Mouse (Mus musculus) neural tube, embryonic 15.5 days (tissue): ENCODE measurements around the gene Elfn1. TPM values are rescaled to one million over a fixed set of nuclear protein-coding genes. Genes with fewer than 3 reads are reported as not detected.

Experiments used
- ATAC-seq: fragments of 200-750 bp; cut with Nextera tagmentation; 2 replicates; pipeline ENCODE4 v1.8.0; 2017; ENCODE audit warnings: mild to moderate bottlenecking, moderate TSS enrichment, moderate library complexity; ENCODE audit not compliant: low FRiP score
- H3K27ac ChIP-seq: fragments of 300-500 bp; sonication (generic); replicated peaks from 2 replicates; pipeline ENCODE4 v1.5.1; 2015; ENCODE audit warnings: mild to moderate bottlenecking, inconsistent platforms
- H3K27me3 ChIP-seq: fragments of 300-500 bp; sonication (generic); replicated peaks from 2 replicates; pipeline ENCODE4 v1.6.1; 2015; ENCODE audit warnings: inconsistent platforms
- H3K36me3 ChIP-seq: fragments of 300-500 bp; sonication (generic); 2 replicates; pipeline ENCODE4 v1.6.1; 2015; ENCODE audit warnings: inconsistent platforms
- H3K4me1 ChIP-seq: fragments of 300-500 bp; sonication (generic); 2 replicates; pipeline ENCODE4 v1.6.1; 2015; ENCODE audit warnings: inconsistent platforms
- H3K4me2 ChIP-seq: fragments of 300-500 bp; sonication (generic); 2 replicates; pipeline ENCODE4 v1.6.1; 2015; ENCODE audit warnings: inconsistent platforms, mild to moderate bottlenecking, moderate library complexity
- H3K4me3 ChIP-seq: fragments of 300-500 bp; sonication (generic); replicated peaks from 2 replicates; pipeline ENCODE4 v1.5.1; 2015; ENCODE audit warnings: mild to moderate bottlenecking, inconsistent platforms
- H3K9ac ChIP-seq: fragments of 300-500 bp; sonication (generic); replicated peaks from 2 replicates; pipeline ENCODE4 v1.6.1; 2015; ENCODE audit warnings: mild to moderate bottlenecking, inconsistent platforms
- H3K9me3 ChIP-seq: fragments of 300-500 bp; sonication (generic); replicated peaks from 2 replicates; pipeline ENCODE4 v1.6.1; 2016; ENCODE audit warnings: inconsistent platforms
- WGBS: fragments of 180-500 bp; shearing (Covaris S2); methylation state at CpG from one replicate; pipeline ENCODE4 v1.1.7; 2015; ENCODE audit warnings: mixed read lengths; 5-methylcytosine and 5-hydroxymethylcytosine counted together
- polyA plus RNA-seq: library from polyadenylated mRNA; unstranded; fragments of >200 nt; fragmentation: Nextera tagmentation; extraction: Ambion mirVana; gene quantifications from 2 replicates; pipeline ENCODE4 v1.2.1, GENCODE M21; 2015

Elfn1 gene
- polyA plus RNA-seq, 1 experiment from 2014 or later, result 5.7 TPM

- no peaks in the 10 kb centered on the region for H3K36me3 ChIP-seq
- no peak for ATAC-seq
- peak overlapping the region; percentile 98 for H3K4me2 ChIP-seq
- under 1% methylated on average over 36 of the region's 64 CpGs for WGBS
- peaks cover 67% of the 10 kb centered on the region for H3K4me1 ChIP-seq
- peaks cover 46% of the 10 kb centered on the region for H3K27me3 ChIP-seq
- peak overlapping the region; percentile 52 for H3K4me3 ChIP-seq
- H3K9ac ChIP-seq, result peak overlapping the region; percentile 53
- H3K27ac ChIP-seq, result peak overlapping the region; percentile 77
- no peaks in the 10 kb centered on the region for H3K9me3 ChIP-seq
These were observed 4.5 kb downstream of the Elfn1 start for GRCm38 (mm10) chr5:139912121-139912771.

DNA sequence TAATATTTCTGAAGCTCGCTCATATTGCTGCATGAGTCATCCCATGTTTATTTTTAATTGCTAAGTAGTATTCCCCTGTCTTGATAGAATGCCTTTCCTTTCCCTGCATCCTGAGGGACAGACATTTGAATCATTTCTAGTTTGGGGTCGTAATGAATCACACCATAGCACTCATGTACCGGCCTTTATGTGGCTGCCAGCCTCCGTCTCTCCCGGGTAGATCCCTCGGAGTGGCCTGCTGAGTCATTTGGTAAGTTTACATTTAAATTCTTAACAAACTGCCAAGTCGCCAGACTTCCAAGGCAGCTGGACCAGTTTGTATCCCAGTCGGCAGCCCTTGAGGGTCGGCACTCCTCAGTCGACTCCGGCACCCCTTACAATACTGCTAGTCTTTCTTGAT, 13.9 kb downstream of the Elfn1 start:
- Histone ChIP-seq H3K4me1 (no peaks in the 10 kb centered on the region), H3K27ac (no peak overlapping the region)
- WGBS, result 59% methylated on average over 11 of the region's 11 CpGs

GRCm38 (mm10) chr5:139923867-139924266, 16.1 kb downstream of the Elfn1 start:
- H3K9ac ChIP-seq, result no peak overlapping the region
- WGBS, result 93% methylated on average over 8 of the region's 8 CpGs
- H3K36me3 ChIP-seq, result no peaks in the 10 kb centered on the region
- no peak overlapping the region for H3K4me3 ChIP-seq
- no peaks in the 10 kb centered on the region for H3K9me3 ChIP-seq
- H3K4me1 ChIP-seq, result peaks cover 3% of the 10 kb centered on the region; the same call in 1 of the 2 replicates
- no peak overlapping the region for H3K4me2 ChIP-seq
- no peak for ATAC-seq
- no peak overlapping the region for H3K27ac ChIP-seq
- 0 out of 2 replicates have a peak, but pooled peaks cover under 1% of the 10 kb centered on the region for H3K27me3 ChIP-seq

More for the DNA sequence above, 13.9 kb downstream of the Elfn1 start:
- no peak for ATAC-seq
- Histone ChIP-seq H3K9me3 (no peaks in the 10 kb centered on the region), H3K27me3 (0 out of 2 replicates have a peak, but pooled peaks cover 4% of the 10 kb centered on the region), H3K36me3 (no peaks in the 10 kb centered on the region), H3K4me3 (no peak overlapping the region), H3K9ac (no peak overlapping the region), H3K4me2 (no peak overlapping the region)

- Histone ChIP-seq H3K27ac (no peak overlapping the region), H3K9ac (no peak overlapping the region), H3K4me1 (peaks cover 30% of the 10 kb centered on the region), H3K4me3 (no peak overlapping the region), H3K27me3 (no peaks in the 10 kb centered on the region), H3K36me3 (no peaks in the 10 kb centered on the region), H3K9me3 (no peaks in the 10 kb centered on the region), H3K4me2 (no peak overlapping the region)
- 31% methylated on average over 12 of the region's 12 CpGs for WGBS
- ATAC-seq, result no peak
These were observed 22.4 kb downstream of the Elfn1 start for GRCm38 (mm10) chr5:139930102-139930501.

DNA sequence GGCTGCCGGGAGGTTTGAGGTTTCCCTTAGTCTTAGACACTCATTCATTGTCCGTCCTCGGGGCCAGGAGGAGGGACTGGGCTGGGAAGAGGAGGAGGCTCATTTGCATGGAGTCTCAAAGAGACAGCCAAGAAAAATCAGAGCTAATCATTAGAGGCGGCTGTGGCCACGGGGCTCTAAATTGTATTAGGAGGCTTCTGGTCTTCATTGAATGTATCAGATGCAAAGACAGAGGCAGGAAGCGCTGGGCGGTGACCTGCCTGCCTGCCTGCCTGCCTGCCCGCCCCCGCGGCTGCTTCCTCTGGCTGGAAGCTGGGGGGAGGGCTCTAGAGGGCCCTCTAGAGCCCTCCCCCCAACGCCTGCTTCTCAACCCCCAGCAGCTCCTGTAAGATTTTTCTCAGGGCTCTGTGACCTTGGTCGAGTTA, 23.2 kb downstream of the Elfn1 start:
- Histone ChIP-seq H3K9me3 (no peaks in the 10 kb centered on the region), H3K4me1 (peaks cover 30% of the 10 kb centered on the region), H3K27ac (no peak overlapping the region), H3K27me3 (no peaks in the 10 kb centered on the region), H3K9ac (0 out of 2 replicates have a peak overlapping the region, but pooled peaks have one; percentile 0), H3K36me3 (no peaks in the 10 kb centered on the region), H3K4me3 (no peak overlapping the region), H3K4me2 (peak overlapping the region; percentile 32)
- WGBS, result 4% methylated on average over 12 of the region's 12 CpGs
- ATAC-seq, result no peak

DNA sequence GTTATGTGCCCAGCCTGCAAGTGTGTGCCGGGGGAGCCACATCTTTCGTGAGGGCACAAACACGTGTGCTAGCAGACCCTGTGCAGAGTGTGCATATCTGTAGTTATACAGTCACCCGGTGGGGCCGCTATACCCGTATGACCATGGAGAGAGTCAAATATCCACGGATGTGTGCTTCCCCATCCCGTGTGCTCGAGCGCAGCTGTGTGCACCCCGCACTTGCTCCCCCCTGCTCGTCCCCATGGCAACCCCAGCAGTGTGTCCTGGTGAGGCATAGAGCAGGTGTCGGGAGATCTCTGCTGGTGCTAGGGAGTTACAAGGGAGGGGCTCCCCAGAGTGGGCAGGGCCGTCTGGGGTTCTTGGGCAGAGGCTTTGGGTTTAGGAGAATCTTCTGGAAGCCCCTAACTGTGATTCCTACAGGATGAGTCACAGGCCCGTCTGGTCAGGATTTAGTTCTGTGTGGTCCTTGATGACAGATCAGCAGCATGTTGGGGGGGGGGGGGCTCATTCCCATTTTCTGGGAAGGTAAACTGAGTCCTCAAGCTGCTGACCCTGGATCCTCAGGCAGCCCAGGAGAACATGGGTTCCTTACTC, 24.3 kb downstream of the Elfn1 start:
- peak; percentile 66; the same call in 1 of the 2 replicates for ATAC-seq
- no peaks in the 10 kb centered on the region for H3K9me3 ChIP-seq
- H3K4me2 ChIP-seq, result peak overlapping the region; percentile 25
- no peaks in the 10 kb centered on the region for H3K36me3 ChIP-seq
- peaks cover 27% of the 10 kb centered on the region for H3K4me1 ChIP-seq
- no peaks in the 10 kb centered on the region for H3K27me3 ChIP-seq
- H3K9ac ChIP-seq, result no peak overlapping the region
- WGBS, result 10% methylated on average over 15 of the region's 15 CpGs
- H3K4me3 ChIP-seq, result no peak overlapping the region
- H3K27ac ChIP-seq, result peak overlapping the region; percentile 45; the same call in 1 of the 2 replicates

DNA sequence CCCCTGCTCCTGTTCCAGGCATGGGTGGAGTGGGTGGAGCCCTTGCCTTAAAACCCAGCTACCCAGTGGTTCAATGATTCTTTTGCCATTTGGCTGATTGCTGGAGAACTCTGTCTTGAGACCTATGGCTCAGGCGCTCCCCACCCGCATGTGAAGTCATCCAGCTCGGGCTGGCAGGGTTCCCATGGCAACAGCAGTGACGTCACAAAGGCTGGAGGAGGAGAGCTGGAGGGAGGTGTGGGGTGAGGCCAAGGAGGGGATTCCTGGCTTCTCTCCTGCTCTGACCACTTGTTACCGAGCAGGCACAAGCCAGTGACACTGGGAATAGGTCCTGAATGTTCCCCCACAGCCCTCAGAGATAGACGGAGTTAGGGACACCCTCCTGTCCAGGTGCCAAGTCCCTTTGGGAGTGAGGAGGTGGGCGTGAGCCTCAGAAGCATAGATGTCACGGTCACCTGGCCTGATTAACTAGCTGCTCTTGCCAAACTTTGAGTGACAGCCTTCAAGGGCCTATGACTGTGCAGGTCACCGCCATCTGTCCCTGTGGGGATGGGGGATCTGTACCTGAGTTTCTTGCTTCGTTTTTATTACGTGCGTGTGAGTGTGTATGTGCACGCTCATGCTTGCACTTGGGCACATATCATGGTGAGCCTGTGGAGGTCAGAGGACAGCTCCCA, 25.0 kb downstream of the Elfn1 start:
- Histone ChIP-seq H3K27me3 (no peaks in the 10 kb centered on the region), H3K36me3 (no peaks in the 10 kb centered on the region), H3K4me2 (peak overlapping the region; percentile 25), H3K9me3 (no peaks in the 10 kb centered on the region), H3K4me3 (no peak overlapping the region), H3K9ac (no peak overlapping the region), H3K4me1 (peaks cover 26% of the 10 kb centered on the region), H3K27ac (peak overlapping the region; percentile 45)
- peak; percentile 75 for ATAC-seq
- WGBS, result 35% methylated on average over 13 of the region's 13 CpGs

DNA sequence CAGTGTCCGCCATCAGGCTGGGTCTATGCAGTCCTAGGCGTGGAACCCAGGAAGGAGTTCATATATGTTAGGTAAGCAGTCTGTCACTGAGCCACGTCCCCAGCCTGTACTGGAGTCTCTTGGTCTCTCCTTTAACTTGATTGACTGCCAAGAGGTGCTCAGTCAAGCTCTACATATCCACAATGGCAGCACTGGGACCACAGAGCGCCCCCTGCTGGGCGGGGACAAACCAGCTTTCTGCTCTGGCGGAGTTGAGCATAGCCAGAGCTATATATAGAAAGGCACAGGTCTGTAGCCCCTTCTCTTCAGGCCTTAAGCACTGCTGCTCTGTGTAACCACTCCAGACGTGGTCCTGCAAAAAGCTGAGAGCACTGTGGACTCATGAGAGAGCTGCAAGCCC, 25.7 kb downstream of the Elfn1 start:
- Histone ChIP-seq H3K27me3 (no peaks in the 10 kb centered on the region), H3K36me3 (no peaks in the 10 kb centered on the region), H3K4me3 (no peak overlapping the region), H3K9me3 (no peaks in the 10 kb centered on the region), H3K4me2 (no peak overlapping the region), H3K9ac (no peak overlapping the region), H3K27ac (no peak overlapping the region), H3K4me1 (peaks cover 26% of the 10 kb centered on the region)
- no peak for ATAC-seq
- WGBS, result 53% methylated on average over 7 of the region's 7 CpGs

DNA sequence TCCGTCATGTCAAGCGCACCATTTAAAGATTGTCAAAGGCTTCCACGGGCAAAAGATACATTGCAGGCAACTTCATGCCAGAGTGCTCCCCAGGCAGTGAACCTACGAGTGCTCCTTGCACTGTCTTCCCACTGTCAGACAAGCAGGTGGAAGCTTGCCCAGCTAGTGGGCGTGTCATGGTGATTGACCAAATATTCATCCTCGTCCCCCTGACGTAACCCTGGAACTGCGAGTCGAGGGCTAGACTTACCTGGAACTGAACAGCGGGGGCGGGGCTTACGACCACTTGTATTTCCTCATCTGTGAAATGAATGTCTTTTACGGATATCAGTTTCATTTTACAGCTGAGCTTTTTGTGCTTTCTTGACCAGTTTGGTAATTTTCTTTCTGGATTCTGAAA, 28.7 kb downstream of the Elfn1 start:
- H3K27ac ChIP-seq, result no peak overlapping the region
- peaks cover 16% of the 10 kb centered on the region for H3K4me1 ChIP-seq
- ATAC-seq, result no peak
- H3K4me3 ChIP-seq, result no peak overlapping the region
- no peak overlapping the region for H3K4me2 ChIP-seq
- 75% methylated on average over 13 of the region's 13 CpGs for WGBS
- no peaks in the 10 kb centered on the region for H3K27me3 ChIP-seq
- H3K36me3 ChIP-seq, result no peaks in the 10 kb centered on the region
- no peak overlapping the region for H3K9ac ChIP-seq
- no peaks in the 10 kb centered on the region for H3K9me3 ChIP-seq

GRCm38 (mm10) chr5:139944697-139945096, 37.0 kb downstream of the Elfn1 start:
- WGBS, result 21% methylated on average over 6 of the region's 7 CpGs
- ATAC-seq, result no peak
- no peaks in the 10 kb centered on the region for H3K27me3 ChIP-seq

DNA sequence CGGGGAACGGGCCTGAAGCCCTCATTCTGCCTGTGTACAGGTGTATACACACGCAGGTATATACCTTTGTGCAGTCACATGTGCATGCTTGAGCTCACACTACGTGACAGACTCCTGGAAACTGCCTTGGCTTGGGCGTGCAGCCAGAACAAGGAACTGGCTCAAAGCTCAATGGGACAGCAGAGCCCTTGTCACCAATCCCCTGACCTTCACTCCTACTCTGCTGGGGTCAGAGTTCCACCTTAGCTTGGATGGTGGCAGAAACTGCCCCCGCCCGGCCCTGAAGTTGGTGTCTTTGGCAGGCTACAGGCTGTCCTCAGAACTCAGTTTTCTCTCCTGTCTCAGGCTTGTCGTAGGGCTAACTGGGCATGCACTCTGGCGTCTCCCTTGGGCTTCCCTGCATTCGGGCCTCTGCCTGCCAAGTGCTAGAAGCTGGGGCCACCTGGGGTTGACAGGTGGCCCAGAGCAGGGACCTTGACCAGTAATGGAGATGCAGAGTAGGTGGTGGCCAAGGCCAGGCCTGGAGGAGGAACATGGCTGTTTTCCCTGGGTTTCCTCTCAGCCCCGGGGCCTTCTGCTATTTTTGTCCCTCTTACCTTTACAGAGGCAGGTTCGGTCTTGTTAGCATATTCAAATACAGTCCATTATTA, 38.1 kb downstream of the Elfn1 start:
- Histone ChIP-seq H3K4me1 (peaks cover 28% of the 10 kb centered on the region), H3K27me3 (no peaks in the 10 kb centered on the region), H3K4me2 (no peak overlapping the region), H3K4me3 (no peak overlapping the region), H3K9ac (no peak overlapping the region), H3K36me3 (no peaks in the 10 kb centered on the region), H3K27ac (no peak overlapping the region), H3K9me3 (no peaks in the 10 kb centered on the region)
- ATAC-seq, result no peak
- 70% methylated on average over 12 of the region's 12 CpGs for WGBS

More at GRCm38 (mm10) chr5:139944697-139945096, 37.0 kb downstream of the Elfn1 start:
- Histone ChIP-seq H3K4me3 (no peak overlapping the region), H3K36me3 (no peaks in the 10 kb centered on the region), H3K9me3 (no peaks in the 10 kb centered on the region), H3K9ac (no peak overlapping the region), H3K4me2 (no peak overlapping the region), H3K27ac (no peak overlapping the region), H3K4me1 (peaks cover 20% of the 10 kb centered on the region)
